Mouse (Mus musculus) MEL-GATA-1-ER (cell line): ENCODE measurements at regions not wholly inside any gene's neighbourhood (a gene's known extent, or its start where the extent isn't known, plus 50 kb on each side); places are given as distances from the start of the nearest gene placed in this dataset.
A peak's percentile ranks its signal among the peaks of the same experiment; 100 is the strongest.

Source experiments
- DNase-seq: peaks from one replicate; pipeline ENCODE4 v3.0.0-alpha.2; 2012; ENCODE audit warnings: low read depth; ENCODE audit errors: extremely low read depth

- peak; percentile 7 for DNase-seq
Measured at GRCm38 (mm10) chr12:48819168-48819567, 563.3 kb upstream of the Foxg1 start.

DNA sequence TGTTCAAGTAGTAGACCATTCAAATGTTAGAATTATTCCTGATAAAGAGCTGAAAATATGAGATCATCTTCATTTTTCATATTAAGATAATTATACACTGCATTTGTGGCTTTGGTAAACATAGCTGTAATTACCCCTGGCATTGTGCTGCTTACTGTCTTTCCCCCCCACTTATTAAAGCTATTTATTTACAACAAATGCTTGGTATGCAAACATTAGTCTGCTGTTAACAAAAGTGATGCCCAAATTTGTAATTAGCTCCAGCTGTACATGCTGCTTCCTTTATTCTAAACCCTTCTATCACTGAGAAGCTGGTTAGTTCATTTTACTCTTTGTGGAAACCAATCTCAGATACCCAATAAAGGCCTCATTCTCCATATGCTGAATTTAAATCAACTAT, 562.3 kb upstream of the Foxg1 start:
- no peak for DNase-seq

GRCm38 (mm10) chr12:48826300-48826699, 556.2 kb upstream of the Foxg1 start:
- DNase-seq = no peak

DNA sequence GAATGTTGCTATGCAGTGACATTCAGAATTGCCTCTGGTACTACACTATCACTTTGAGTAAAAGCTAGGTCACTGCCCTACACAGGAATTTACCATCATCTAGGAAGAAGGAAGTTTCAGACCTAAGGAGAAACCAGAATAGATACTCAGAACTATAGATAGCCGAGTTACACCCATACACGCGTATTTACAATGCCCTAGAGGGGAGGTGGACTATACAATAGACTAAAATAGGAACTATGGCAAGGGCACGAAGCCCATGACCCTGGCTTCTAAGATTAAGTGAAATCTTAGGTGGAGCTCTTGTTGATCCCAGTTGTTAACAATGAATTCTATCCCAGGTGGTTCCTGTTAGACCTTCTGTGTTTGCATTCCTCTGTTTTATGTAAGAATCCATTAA, 529.1 kb upstream of the Foxg1 start:
- peak; percentile 57 for DNase-seq

DNA sequence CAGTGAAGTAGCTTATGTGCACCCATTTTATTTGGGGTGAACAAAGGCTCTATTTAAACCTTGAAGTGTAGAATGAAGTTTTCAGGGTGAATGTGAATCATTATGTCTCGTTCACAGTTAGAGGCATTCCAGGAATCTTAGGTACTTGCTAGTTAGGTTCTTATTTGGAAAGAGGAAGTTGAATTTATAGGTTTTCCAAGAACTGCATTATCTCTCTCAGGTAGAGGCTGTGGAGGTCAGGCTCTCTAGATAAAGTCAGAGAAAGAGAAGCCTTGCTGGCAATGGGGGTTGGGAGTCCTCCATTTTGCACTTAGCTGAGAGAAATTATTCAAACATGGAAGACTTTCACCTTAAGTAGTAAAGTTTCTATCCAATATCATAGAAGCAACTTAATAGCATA, 528.4 kb upstream of the Foxg1 start:
- peak; percentile 81 for DNase-seq

DNA sequence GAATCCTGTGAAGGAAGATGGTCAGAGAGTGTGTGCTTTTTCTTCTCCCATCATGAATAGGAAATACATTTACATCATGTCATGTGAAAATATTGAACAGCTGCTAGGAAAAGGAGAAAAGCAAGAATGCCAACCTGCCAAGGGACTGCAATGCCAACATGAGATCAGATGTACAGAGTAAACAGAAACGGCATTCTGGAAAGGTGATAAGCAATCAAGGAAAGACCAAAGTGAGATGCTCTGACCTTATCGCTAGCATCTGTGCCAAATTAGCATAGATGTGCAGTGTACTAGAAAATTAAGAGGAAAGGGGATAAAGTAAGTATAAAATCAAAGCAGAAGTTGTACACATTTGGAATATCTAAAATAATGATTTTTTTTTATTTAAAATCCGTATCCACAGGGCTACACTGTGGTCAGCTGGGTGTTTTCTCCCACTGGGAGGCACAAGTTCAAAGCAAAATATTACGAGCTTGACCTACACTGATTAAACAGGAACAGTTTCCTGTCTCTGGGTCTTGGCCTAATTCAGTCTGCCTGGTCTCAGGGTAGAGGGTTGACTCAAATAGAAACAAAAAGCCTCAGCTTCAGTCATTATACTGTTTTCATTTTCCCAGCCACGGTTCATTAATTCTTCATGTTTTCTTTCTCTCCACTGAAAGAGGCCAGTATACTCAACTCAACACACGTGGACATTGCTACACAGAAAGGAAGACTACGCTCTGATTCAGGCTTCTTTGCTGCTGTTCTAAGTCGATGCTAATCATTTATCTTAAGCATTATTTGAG, 504.0 kb upstream of the Foxg1 start:
- DNase-seq = no peak
